Mouse (Mus musculus) MEL (cell line): Measurements from ENCODE around the gene Arntl.

Experiments used
- POLR2A ChIP-seq, 2 experiments: IDR thresholded peaks; 2 replicates each; pipeline ENCODE4 v1.6.1; 2011 to 2012; ENCODE audit warnings: low read length in 2 of 2, mild to moderate bottlenecking in 2 of 2, control low read depth in 1 of 2, improper control_type of control experiment in 1 of 2, low read depth in 1 of 2, moderate library complexity in 1 of 2; ENCODE audit not compliant: control insufficient read depth in 1 of 2, insufficient read depth in 1 of 2, poor library complexity in 1 of 2
- TCF12 ChIP-seq: IDR thresholded peaks from 2 replicates; pipeline ENCODE4 v1.6.1; 2014; ENCODE audit warnings: low read depth, mild to moderate bottlenecking, inconsistent platforms, low read length, improper control_type of control experiment, moderate library complexity

- TF ChIP-seq TCF12 = no peak
- TF ChIP-seq POLR2A (IDR thresholded peaks at IDR 0.05; ENCODE audit: control insufficient read depth in 1 of 2, insufficient read depth in 1 of 2, low read depth in 1 of 2, low read length in 2 of 2, poor library complexity in 1 of 2) = no peak
Measured at GRCm38 (mm10) chr7:113245144-113245543, 37.9 kb downstream of the Arntl start.
